Mouse (Mus musculus) left cerebral cortex, postnatal 36 days (tissue): ENCODE results near the gene Tas2r144. TPM values are rescaled to one million over a fixed set of nuclear protein-coding genes. Genes with fewer than 3 reads are reported as not detected.

Experiments
- DNase-seq, 2 experiments: peaks; one replicate each; pipeline ENCODE4 v3.0.0; 2021 to 2022; ENCODE audit warnings: low spot score in 2 of 2, mixed read lengths in 1 of 2
- intact Hi-C: fragments of 180-260 bp; cut with DNase I; formaldehyde crosslinking; loops from one replicate; pipeline ENCODE4 v1.15.1; 2025
- total RNA-seq, 2 experiments: library from RNA; stranded (reverse); gene quantifications; 2 replicates each; pipeline ENCODE4 v1.2.3; 2021

Gene Tas2r144
- total RNA-seq = not detected

- no peak for DNase-seq
- intact Hi-C loops = no loop called here
Measured at GRCm38 (mm10) chr6:42215028-42215427, at the start of gene Tas2r144. Gene Tas2r144 (plus strand): TSS chr6:42215328.

- peak; percentile 11 to 28 for DNase-seq
- intact Hi-C loops = no loop called here
Measured at GRCm38 (mm10) chr6:42182462-42182861, 32.7 kb upstream of the Tas2r144 start.

- intact Hi-C loops = no loop called here
- no peak for DNase-seq
Measured at GRCm38 (mm10) chr6:42186230-42186629, 28.9 kb upstream of the Tas2r144 start.

GRCm38 (mm10) chr6:42197710-42198109 is 17.4 kb upstream of the Tas2r144 start:
- no peak for DNase-seq
- intact Hi-C loops = loop anchor here (5.0 kb wide), 2 partner anchors 435 to 595 kb away; no protein-coding TSS in a partner anchor

GRCm38 (mm10) chr6:42199498-42199897 is 15.6 kb upstream of the Tas2r144 start:
- DNase-seq = no peak
- intact Hi-C loops = loop anchor here (5.0 kb wide), 2 partner anchors 437 to 597 kb away; no protein-coding TSS in a partner anchor

- intact Hi-C loops = loop anchor here (5.0 kb wide), 1 partner anchor 105 kb away; no protein-coding TSS in a partner anchor
- DNase-seq = no peak
Measured at GRCm38 (mm10) chr6:42222286-42222685, 7.2 kb downstream of the Tas2r144 start.

- DNase-seq = no peak
- intact Hi-C loops = loop anchor here (5.0 kb wide), 1 partner anchor 152 kb away; no protein-coding TSS in a partner anchor
Measured at GRCm38 (mm10) chr6:42225046-42225445, 9.9 kb downstream of the Tas2r144 start.

- intact Hi-C loops = loop anchor here (1.0 to 5.0 kb wide), 3 partner anchors 37 to 355 kb away; partner anchors contain the start of gene Casp2
- peak in 1 of 2 experiments; percentile 56 for DNase-seq
Measured at GRCm38 (mm10) chr6:42227240-42228101, 12.3 kb downstream of the Tas2r144 start.

GRCm38 (mm10) chr6:42229610-42230009 is 14.5 kb downstream of the Tas2r144 start:
- intact Hi-C loops = loop anchor here (5.0 kb wide), 1 partner anchor 148 kb away; no protein-coding TSS in a partner anchor

GRCm38 (mm10) chr6:42231191-42231590 is 16.1 kb downstream of the Tas2r144 start:
- intact Hi-C loops = no loop called here
- peak; percentile 26 to 37 for DNase-seq

More at GRCm38 (mm10) chr6:42229610-42230009, 14.5 kb downstream of the Tas2r144 start:
- no peak for DNase-seq

GRCm38 (mm10) chr6:42237276-42237805 is 22.2 kb downstream of the Tas2r144 start:
- peak; percentile 28 to 36 for DNase-seq
- intact Hi-C loops = no loop called here

GRCm38 (mm10) chr6:42241311-42242045 is 26.4 kb downstream of the Tas2r144 start:
- no peak for DNase-seq
- intact Hi-C loops = no loop called here

- intact Hi-C loops = no loop called here
- DNase-seq = peak; percentile 57 to 61
Measured at GRCm38 (mm10) chr6:42245711-42246353, 30.7 kb downstream of the Tas2r144 start, which contains the start of gene Gstk1. Gene Gstk1 (plus strand): TSS chr6:42245935.

GRCm38 (mm10) chr6:42247173-42247572 is 32.0 kb downstream of the Tas2r144 start:
- no peak for DNase-seq
- intact Hi-C loops = no loop called here

GRCm38 (mm10) chr6:42247981-42248380 is 32.9 kb downstream of the Tas2r144 start:
- no peak for DNase-seq

GRCm38 (mm10) chr6:42251791-42252190 is 36.7 kb downstream of the Tas2r144 start:
- DNase-seq = no peak
- intact Hi-C loops = no loop called here

More at GRCm38 (mm10) chr6:42247981-42248380, 32.9 kb downstream of the Tas2r144 start:
- intact Hi-C loops = no loop called here

- intact Hi-C loops = no loop called here
Measured at GRCm38 (mm10) chr6:42253103-42253502, 38.0 kb downstream of the Tas2r144 start.

GRCm38 (mm10) chr6:42257303-42257863 is 42.3 kb downstream of the Tas2r144 start:
- DNase-seq = no peak
- intact Hi-C loops = no loop called here

More at GRCm38 (mm10) chr6:42253103-42253502, 38.0 kb downstream of the Tas2r144 start:
- DNase-seq = no peak

- no peak for DNase-seq
- intact Hi-C loops = loop anchor here (5.0 kb wide), 1 partner anchor 498 kb away; no protein-coding TSS in a partner anchor
Measured at GRCm38 (mm10) chr6:42260430-42260829, 45.3 kb downstream of the Tas2r144 start.
